Mouse (Mus musculus) limb, embryonic 13.5 days (tissue): Measurements from ENCODE around the gene Grhl1. TPM values are rescaled to one million over a fixed set of nuclear protein-coding genes. Genes with fewer than 3 reads are reported as not detected.

Source experiments
- ATAC-seq: fragments of 200-750 bp; cut with Nextera tagmentation; 2 replicates; pipeline ENCODE4 v1.8.0; 2017; ENCODE audit warnings: low read depth, moderate number of reproducible peaks, moderate TSS enrichment; ENCODE audit not compliant: low FRiP score
- H3K27ac ChIP-seq: fragments of 300-500 bp; sonication (generic); 2 replicates; pipeline ENCODE4 v1.5.1; 2015; ENCODE audit warnings: inconsistent platforms, mild to moderate bottlenecking, moderate library complexity
- H3K27me3 ChIP-seq: fragments of 300-500 bp; sonication (generic); 2 replicates; pipeline ENCODE4 v1.6.1; 2015; ENCODE audit warnings: mild to moderate bottlenecking, inconsistent platforms
- H3K36me3 ChIP-seq: fragments of 300-500 bp; sonication (generic); 2 replicates; pipeline ENCODE4 v1.6.1; 2015; ENCODE audit warnings: inconsistent platforms, mild to moderate bottlenecking, moderate library complexity
- H3K4me1 ChIP-seq: fragments of 300-500 bp; sonication (generic); 2 replicates; pipeline ENCODE4 v1.6.1; 2015; ENCODE audit warnings: inconsistent platforms
- H3K4me2 ChIP-seq: fragments of 300-500 bp; sonication (generic); replicated peaks from 2 replicates; pipeline ENCODE4 v1.6.1; 2015; ENCODE audit warnings: inconsistent platforms, mild to moderate bottlenecking, moderate library complexity
- H3K4me3 ChIP-seq: fragments of 300-500 bp; sonication (generic); 2 replicates; pipeline ENCODE4 v1.5.1; 2015; ENCODE audit warnings: moderate library complexity, mild to moderate bottlenecking, inconsistent platforms
- H3K9ac ChIP-seq: fragments of 300-500 bp; sonication (generic); 2 replicates; pipeline ENCODE4 v1.6.1; 2015; ENCODE audit warnings: mild to moderate bottlenecking, inconsistent platforms
- H3K9me3 ChIP-seq: fragments of 300-500 bp; sonication (generic); 2 replicates; pipeline ENCODE4 v1.6.1; 2016; ENCODE audit warnings: inconsistent platforms
- WGBS: fragments of 180-500 bp; shearing (Covaris S2); methylation state at CpG from one replicate; pipeline ENCODE4 v1.1.7; 2015; 5-methylcytosine and 5-hydroxymethylcytosine counted together
- polyA plus RNA-seq: library from polyadenylated mRNA; unstranded; fragments of >200 nt; fragmentation: Nextera tagmentation; extraction: Ambion mirVana; gene quantifications from 2 replicates; pipeline ENCODE4 v1.2.1, GENCODE M21; 2015

Gene Grhl1
- polyA plus RNA-seq, 1 experiment from 2014 or later: 4.1 TPM

DNA sequence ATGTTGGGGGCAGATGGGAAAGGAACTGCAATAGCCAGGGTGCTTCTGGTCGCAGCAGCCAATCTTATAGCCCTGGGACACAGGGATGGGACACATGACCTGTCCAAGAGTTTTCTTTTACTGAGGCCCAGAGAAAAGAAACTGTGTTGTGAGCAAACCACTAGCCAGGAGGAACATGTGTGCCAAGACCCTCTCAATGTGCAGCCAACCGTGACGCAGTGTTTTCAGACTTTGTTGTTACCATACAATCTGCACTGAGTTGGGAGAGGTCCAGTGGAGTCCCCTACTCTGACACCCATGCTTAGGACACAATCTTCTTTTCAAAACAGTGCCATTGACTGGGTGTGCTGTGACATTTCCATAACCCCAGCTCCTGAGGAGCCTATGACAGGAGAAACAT is 4.5 kb upstream of the Grhl1 start:
- Histone ChIP-seq H3K4me1 (peaks cover 7% of the 10 kb centered on the region), H3K9ac (no peak overlapping the region), H3K9me3 (no peaks in the 10 kb centered on the region), H3K4me2 (no peak overlapping the region), H3K27ac (no peak overlapping the region), H3K4me3 (no peak overlapping the region), H3K36me3 (no peaks in the 10 kb centered on the region), H3K27me3 (peaks cover 24% of the 10 kb centered on the region)
- 84% methylated on average over 3 of the region's 3 CpGs for WGBS
- no peak for ATAC-seq

DNA sequence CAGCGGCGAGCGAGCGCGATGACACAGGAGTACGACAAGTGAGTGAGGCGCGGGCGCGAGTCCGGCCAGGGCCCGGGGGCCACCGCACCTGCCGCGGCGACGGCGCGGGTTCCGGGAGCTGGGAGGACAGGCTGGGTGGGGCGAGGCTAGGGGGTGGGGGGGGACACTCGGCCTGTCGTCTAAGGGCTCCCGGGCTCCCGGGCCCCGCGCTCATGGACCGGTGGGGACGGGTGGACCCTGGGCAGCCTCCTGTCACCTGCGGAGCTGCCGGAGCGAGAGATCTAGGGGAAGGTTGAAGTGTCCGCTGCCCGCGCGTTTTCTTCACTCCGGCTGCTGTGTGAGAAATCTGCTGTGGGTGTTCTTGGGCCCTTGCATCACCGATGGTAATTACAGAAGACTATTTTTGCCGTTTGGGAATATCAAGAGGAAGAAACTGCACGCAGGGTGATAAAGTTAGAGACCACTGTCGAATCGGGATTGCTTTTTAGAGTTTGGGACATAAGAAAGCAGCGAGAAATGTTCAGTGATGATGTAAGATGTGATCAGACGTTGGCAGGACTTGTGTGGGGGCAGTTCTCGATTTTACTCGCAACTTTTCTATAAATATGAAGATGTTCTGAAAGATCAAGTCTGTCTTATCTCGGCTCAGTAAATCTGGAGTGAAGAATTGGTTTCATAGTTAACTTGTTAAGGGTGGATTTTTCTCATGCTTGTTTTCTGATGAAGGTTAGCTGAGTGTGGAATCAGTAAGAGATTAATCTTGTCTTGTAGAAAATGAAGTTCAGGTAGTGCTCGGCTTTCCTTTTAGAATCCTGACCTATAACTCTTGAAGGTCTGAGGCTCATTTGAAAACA is 565 bp downstream of the Grhl1 start:
- peaks cover 40% of the 10 kb centered on the region for H3K4me1 ChIP-seq
- H3K27ac ChIP-seq: no peak overlapping the region
- H3K4me2 ChIP-seq: peak overlapping the region; percentile 80
- H3K27me3 ChIP-seq: peaks cover 46% of the 10 kb centered on the region
- 6% methylated on average over 48 of the region's 48 CpGs for WGBS
- no peaks in the 10 kb centered on the region for H3K36me3 ChIP-seq
- H3K4me3 ChIP-seq: peak overlapping the region; percentile 62
- peak; percentile 42 for ATAC-seq
- no peaks in the 10 kb centered on the region for H3K9me3 ChIP-seq
- peak overlapping the region; percentile 58 for H3K9ac ChIP-seq

DNA sequence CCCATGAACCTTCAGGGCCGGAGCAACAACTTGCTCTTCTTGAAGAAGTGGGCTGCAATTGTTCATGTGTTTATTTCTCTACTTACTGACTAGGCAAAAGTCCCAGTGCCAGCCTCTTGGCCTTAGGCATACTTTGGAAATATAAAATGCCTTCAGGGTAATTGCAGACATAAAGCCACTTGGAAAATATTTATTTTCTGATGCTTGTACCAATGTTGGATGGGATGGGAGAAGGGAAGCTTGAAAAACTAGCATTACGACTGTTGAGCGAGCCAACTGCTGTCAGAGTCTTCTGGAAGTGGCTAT is 1.1 kb downstream of the Grhl1 start:
- Histone ChIP-seq H3K9me3 (no peaks in the 10 kb centered on the region), H3K36me3 (no peaks in the 10 kb centered on the region), H3K27me3 (peaks cover 46% of the 10 kb centered on the region), H3K4me1 (peaks cover 40% of the 10 kb centered on the region), H3K9ac (no peak overlapping the region; the same call in 1 of the 2 replicates), H3K4me2 (peak overlapping the region; percentile 80), H3K4me3 (peak overlapping the region; percentile 62), H3K27ac (no peak overlapping the region)
- 43% methylated on average over 3 of the region's 3 CpGs for WGBS
- no peak for ATAC-seq

DNA sequence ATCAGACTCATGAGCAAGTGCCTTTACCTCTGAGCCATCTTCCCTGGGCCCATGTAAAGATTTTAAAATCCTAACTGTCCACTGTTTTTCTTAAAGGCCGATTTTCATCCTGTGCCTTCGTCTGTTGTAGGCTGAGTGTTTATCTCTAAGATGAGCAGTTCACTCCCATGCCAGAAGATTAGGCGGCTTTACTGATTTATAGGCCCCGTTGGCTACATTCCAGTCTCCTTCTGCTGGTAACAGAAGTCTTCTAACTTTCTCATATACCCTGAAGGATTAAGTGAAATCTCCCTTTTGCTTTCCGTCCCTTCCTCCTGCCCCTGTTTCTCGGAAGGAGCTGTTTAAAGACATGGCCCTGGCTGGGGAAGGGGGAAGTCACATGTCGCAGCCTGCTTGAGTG is 2.8 kb downstream of the Grhl1 start:
- H3K36me3 ChIP-seq: no peaks in the 10 kb centered on the region
- peak overlapping the region; percentile 33; the same call in 1 of the 2 replicates for H3K27ac ChIP-seq
- H3K27me3 ChIP-seq: peaks cover 44% of the 10 kb centered on the region
- H3K9me3 ChIP-seq: no peaks in the 10 kb centered on the region
- ATAC-seq: no peak
- no peak overlapping the region for H3K9ac ChIP-seq
- WGBS: 13% methylated on average over 7 of the region's 7 CpGs
- peaks cover 40% of the 10 kb centered on the region for H3K4me1 ChIP-seq
- H3K4me2 ChIP-seq: peak overlapping the region; percentile 16; the same call in 1 of the 2 replicates
- no peak overlapping the region for H3K4me3 ChIP-seq

DNA sequence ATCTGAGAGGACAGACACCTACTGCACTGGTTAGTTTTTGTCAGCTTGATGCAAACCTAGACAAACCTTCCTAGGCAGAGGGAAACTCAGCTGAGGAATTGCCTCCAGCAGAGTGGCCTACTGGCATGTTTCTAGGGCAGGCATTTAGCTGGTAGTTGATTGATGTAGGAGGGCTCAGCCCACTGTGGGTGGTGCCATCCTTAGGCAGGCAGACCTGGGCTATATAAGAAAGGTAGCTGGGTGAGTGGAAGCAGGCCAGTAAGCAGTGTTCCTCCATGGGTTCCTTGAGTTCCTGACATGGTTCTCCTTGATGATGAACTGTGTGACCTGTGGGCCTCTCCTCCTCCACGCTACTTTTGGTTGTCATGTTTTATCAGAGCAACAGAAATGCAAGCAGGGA is 8.4 kb downstream of the Grhl1 start:
- Histone ChIP-seq H3K4me2 (no peak overlapping the region), H3K27ac (no peak overlapping the region), H3K9ac (no peak overlapping the region), H3K4me1 (peaks cover 12% of the 10 kb centered on the region), H3K36me3 (no peaks in the 10 kb centered on the region), H3K27me3 (peaks cover 10% of the 10 kb centered on the region; the same call in 1 of the 2 replicates), H3K9me3 (no peaks in the 10 kb centered on the region), H3K4me3 (no peak overlapping the region)
- no peak for ATAC-seq
- 86% methylated on average over 1 of the region's 1 CpGs for WGBS

DNA sequence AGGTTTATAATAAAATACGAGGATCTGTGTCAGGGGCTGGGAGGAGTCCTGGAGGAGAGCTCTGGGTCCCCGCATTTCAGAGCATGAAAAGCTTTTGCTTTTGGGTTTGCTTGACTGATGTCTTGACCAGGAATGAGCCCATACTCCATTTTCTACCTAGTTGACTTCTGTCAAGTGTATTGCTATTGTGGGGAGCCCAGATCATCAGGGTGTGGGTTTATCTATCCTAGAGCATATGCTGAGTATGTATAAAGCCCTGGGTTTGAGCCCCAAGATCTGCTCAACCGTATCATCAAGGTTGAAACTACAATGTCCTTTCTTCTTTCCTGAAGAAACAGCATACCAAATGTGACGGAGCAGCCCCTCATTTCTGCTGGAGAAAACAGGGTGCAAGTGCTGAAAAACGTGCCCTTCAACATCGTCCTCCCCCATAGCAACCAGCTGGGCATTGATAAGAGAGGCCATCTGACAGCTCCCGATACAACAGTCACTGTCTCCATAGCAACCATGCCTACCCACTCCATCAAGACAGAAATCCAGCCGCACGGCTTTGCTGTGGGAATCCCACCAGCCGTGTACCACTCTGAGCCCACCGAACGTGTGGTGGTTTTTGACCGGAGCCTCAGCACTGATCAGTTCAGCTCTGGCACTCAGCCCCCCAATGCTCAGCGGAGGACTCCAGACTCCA is 9.1 kb downstream of the Grhl1 start:
- Histone ChIP-seq H3K9me3 (no peaks in the 10 kb centered on the region), H3K4me1 (peaks cover 5% of the 10 kb centered on the region), H3K9ac (no peak overlapping the region), H3K4me3 (no peak overlapping the region), H3K4me2 (no peak overlapping the region), H3K27ac (no peak overlapping the region), H3K27me3 (peaks cover 7% of the 10 kb centered on the region; the same call in 1 of the 2 replicates), H3K36me3 (no peaks in the 10 kb centered on the region)
- WGBS: 89% methylated on average over 14 of the region's 14 CpGs
- ATAC-seq: no peak

DNA sequence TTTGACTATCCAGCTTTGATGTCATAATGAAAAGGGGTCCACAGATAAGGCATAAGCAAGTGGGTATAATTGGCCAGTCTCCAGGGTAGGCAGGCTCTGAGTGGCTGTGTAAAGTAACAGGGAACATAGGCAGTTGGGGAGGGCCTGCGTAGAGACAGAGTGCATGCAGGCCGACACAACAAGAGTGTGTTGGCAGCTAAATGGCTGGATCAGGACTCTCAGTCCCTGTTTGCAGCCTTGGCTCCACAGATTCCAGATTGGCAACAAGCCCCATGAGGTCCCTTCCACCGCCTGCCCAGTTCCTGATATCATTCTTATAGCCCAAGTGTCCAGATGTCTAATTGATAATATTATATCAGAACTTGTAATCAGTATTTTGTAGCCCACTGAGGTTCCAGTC is 11.6 kb downstream of the Grhl1 start:
- Histone ChIP-seq H3K27me3 (no peaks in the 10 kb centered on the region), H3K4me1 (no peaks in the 10 kb centered on the region), H3K9me3 (no peaks in the 10 kb centered on the region), H3K4me2 (no peak overlapping the region), H3K36me3 (no peaks in the 10 kb centered on the region), H3K4me3 (no peak overlapping the region), H3K27ac (no peak overlapping the region), H3K9ac (no peak overlapping the region)
- 85% methylated on average over 3 of the region's 3 CpGs for WGBS
- ATAC-seq: no peak

DNA sequence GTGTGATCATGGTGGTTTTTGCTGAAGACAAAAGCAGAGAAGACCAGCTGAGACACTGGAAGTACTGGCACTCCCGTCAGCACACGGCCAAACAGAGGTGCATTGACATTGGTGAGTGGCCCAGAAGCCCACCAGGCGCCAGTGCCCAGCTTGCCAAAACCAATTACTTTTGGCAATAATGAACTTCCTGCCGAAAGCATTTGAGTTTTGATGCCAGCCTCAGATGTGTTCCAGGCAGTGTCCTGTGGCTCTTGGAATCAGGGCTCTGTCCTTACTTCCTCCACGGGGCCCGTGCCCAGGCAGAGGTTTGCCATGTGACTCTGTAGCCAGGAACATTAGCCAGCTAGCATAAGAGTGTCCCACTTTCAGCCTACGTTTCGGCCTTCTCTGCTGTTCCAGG is 12.8 kb downstream of the Grhl1 start:
- Histone ChIP-seq H3K27me3 (no peaks in the 10 kb centered on the region), H3K9me3 (no peaks in the 10 kb centered on the region), H3K36me3 (no peaks in the 10 kb centered on the region), H3K9ac (no peak overlapping the region), H3K27ac (no peak overlapping the region), H3K4me2 (no peak overlapping the region), H3K4me3 (no peak overlapping the region), H3K4me1 (no peaks in the 10 kb centered on the region)
- ATAC-seq: no peak
- WGBS: 79% methylated on average over 8 of the region's 8 CpGs

DNA sequence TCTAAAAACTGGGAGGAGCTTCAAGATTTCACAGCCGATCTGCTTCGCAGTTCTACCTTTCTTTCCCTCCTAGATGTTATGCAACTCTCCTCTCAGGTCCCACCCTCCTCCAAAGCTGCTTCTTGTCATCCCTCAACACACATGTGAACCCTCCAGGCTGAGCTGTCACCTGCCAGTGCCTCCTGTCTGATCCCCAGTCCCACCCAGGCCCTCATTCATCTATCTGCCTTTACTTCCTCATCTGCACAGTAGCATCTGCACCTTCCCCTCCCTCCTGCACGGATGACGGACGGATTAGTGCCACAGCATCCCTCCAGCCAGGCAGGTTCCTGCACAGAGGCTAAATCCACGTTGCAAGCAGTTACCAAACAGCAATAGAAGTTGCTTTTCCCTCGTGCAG is 14.1 kb downstream of the Grhl1 start:
- no peaks in the 10 kb centered on the region for H3K36me3 ChIP-seq
- 63% methylated on average over 7 of the region's 7 CpGs for WGBS
- no peak overlapping the region for H3K4me3 ChIP-seq
- H3K27me3 ChIP-seq: no peaks in the 10 kb centered on the region
- no peak for ATAC-seq
- H3K9me3 ChIP-seq: no peaks in the 10 kb centered on the region
- no peak overlapping the region for H3K27ac ChIP-seq
- no peaks in the 10 kb centered on the region for H3K4me1 ChIP-seq
- H3K4me2 ChIP-seq: no peak overlapping the region
- no peak overlapping the region for H3K9ac ChIP-seq

DNA sequence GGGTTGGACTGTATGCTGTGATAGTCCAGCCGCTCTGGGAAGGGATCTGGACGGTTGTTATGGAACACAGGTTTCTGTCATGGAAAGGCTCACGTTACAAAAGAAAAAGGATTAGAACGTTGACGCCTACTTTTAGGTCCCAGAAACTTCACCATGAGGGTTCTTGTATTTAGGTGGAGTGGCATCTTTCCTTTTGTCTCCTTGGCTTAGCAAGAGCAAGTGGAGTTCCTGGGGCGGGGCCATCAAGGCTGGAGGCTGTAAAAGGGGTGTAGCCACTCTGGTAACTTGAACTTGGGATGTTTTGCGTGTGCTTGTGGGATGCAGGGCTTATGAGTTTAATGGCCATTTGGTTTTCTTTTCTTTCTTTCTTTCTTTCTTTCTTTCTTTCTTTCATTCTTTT is 18.3 kb downstream of the Grhl1 start:
- no peaks in the 10 kb centered on the region for H3K27me3 ChIP-seq
- no peak overlapping the region for H3K4me2 ChIP-seq
- H3K4me3 ChIP-seq: no peak overlapping the region
- H3K4me1 ChIP-seq: peaks cover 16% of the 10 kb centered on the region
- no peak overlapping the region for H3K9ac ChIP-seq
- 72% methylated on average over 7 of the region's 7 CpGs for WGBS
- no peak overlapping the region for H3K27ac ChIP-seq
- H3K36me3 ChIP-seq: no peaks in the 10 kb centered on the region
- no peaks in the 10 kb centered on the region for H3K9me3 ChIP-seq
- ATAC-seq: no peak

DNA sequence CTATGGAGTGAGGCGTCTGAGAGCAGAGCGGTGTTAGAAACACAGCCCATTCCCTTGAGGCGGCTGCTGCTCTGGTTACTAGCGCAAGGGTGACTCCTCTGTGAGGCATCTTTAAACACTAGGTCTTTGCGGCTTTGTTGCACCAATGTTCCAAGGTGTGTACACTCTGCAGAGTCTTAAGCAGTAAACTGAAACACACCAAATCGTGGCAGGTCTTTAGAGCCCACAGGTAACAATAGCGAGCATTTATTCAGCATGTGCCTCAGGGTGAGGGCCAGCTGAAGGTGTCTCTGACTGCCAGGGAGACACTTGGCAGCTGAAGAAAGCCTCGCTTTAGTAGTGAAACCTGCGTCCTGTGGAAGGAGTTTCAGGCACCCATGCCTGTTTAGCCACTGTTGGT is 20.0 kb downstream of the Grhl1 start:
- no peaks in the 10 kb centered on the region for H3K9me3 ChIP-seq
- H3K9ac ChIP-seq: no peak overlapping the region
- no peak overlapping the region for H3K27ac ChIP-seq
- no peaks in the 10 kb centered on the region for H3K36me3 ChIP-seq
- H3K27me3 ChIP-seq: 0 out of 2 replicates have a peak, but pooled peaks cover 5% of the 10 kb centered on the region
- no peak for ATAC-seq
- H3K4me1 ChIP-seq: peaks cover 17% of the 10 kb centered on the region
- H3K4me2 ChIP-seq: no peak overlapping the region
- WGBS: 77% methylated on average over 9 of the region's 9 CpGs
- H3K4me3 ChIP-seq: no peak overlapping the region

DNA sequence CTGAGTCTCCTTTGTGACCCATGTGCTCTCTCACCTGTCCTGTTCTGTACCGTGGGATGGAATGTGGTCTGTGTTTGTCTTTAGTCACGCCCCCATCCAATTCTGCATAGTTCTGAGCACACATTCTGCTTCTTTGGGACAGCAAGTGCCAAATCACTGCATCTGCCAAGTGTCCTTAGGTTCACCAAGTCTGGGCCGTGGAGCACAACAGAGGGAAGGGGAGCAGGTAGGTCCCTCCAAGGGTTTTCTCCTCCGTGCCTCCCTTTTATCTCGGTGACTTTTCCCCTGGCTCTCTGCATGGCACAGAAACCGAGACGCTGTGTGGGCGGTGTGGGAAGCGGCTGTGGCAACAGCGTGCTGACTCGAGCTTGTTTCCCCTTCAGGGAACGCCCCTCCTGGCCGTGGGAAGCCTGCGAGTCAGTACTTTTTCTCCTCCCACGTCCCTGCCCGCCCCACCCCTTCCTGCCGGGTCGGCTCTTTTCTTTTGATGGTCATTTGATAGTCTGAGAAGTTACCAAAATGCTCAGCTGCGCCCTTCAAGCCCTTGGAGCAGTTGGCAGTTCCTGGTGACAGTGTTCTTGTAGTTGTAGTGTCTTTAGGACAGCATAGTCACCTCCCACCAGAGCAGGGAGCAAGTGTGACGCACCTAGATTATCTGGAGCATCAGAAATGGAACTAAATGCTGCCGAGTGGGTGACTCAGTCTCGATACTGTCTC is 21.0 kb downstream of the Grhl1 start:
- Histone ChIP-seq H3K4me1 (peaks cover 18% of the 10 kb centered on the region), H3K9me3 (no peaks in the 10 kb centered on the region), H3K27ac (no peak overlapping the region), H3K36me3 (no peaks in the 10 kb centered on the region), H3K9ac (0 out of 2 replicates have a peak overlapping the region, but pooled peaks have one; percentile 25), H3K4me3 (peak overlapping the region; percentile 30), H3K4me2 (peak overlapping the region; percentile 62), H3K27me3 (0 out of 2 replicates have a peak, but pooled peaks cover 5% of the 10 kb centered on the region)
- 12% methylated on average over 22 of the region's 22 CpGs for WGBS
- peak; percentile 70 for ATAC-seq
